Mouse (Mus musculus) ovary, postnatal 10 days (tissue): ENCODE data around the gene Usp15.

Experiments
- DNase-seq: peaks from one replicate; pipeline ENCODE4 v3.0.0; 2022; ENCODE audit warnings: low spot score

Gene Usp15

DNA sequence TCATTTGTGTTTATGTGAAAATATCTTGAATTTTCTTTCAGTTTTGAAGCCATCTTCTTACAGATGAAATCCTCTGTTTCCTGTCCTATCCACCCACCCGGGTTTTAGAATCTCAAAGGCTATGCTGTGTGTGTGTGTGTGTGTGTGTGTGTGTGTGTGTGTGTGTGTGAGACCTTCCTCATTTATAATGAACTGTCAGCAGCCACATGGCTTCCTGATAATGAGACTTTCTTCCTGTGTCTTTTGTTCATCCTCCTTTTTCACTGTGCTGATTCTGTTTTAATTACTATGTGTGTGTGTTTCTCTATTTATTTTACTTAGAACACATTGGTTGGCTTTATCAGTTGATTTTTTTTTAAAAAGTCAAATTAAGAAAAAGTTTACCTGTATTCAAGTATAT lies 95.5 kb downstream of the Usp15 start:
- no peak for DNase-seq

- no peak for DNase-seq
Measured at GRCm38 (mm10) chr10:123100584-123100983, 96.2 kb downstream of the Usp15 start.

DNA sequence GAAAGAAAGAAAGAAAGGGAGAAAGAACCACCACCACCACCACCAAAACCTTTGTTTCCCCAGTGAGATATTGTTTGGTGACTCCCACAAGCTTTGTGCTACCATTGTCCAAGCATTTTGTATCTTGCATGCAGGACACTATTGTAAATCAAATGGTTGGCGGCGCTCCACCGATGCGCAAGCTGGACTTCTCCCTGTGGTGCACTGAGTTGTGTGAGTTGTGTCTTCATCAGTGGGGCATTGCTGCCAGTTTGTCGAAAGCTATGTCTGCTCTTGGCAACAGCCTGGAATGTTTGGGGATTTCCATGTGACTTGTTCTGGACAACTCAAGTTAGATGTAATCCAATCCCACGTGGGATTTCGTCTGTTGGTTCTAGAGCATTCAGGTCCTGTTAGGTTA lies 102.3 kb downstream of the Usp15 start:
- DNase-seq, result no peak

GRCm38 (mm10) chr10:123092577-123092976 lies 104.2 kb downstream of the Usp15 start:
- DNase-seq, result no peak

- DNase-seq, result no peak
Measured at GRCm38 (mm10) chr10:123091737-123092136, 105.1 kb downstream of the Usp15 start.

DNA sequence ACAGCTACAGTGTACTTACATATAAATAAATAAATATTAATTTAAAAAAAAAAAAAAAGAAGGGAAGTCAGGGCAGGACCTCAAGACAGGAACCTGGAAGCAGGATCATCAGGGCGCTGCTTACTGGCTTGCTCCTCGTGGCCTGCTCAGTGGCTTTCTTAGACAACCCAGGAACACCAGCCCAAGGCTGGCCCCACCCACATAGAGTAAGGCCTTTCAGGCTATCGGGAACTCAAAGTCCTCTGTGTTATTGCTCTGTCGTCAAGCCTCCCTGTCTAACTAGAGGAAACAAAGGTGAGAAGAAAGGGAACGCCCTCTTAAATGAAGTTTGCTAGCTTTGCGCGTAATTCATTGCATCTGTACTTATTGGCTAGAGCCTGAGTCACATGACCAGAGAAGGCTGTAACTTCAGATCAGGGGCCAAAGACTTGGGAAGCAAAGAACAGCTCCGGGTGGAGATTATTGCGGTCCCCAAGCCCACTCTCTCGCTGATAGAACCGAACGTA lies 107.3 kb downstream of the Usp15 start:
- DNase-seq, result no peak

- DNase-seq, result no peak
Measured at GRCm38 (mm10) chr10:123086847-123087246, 109.9 kb downstream of the Usp15 start.

DNA sequence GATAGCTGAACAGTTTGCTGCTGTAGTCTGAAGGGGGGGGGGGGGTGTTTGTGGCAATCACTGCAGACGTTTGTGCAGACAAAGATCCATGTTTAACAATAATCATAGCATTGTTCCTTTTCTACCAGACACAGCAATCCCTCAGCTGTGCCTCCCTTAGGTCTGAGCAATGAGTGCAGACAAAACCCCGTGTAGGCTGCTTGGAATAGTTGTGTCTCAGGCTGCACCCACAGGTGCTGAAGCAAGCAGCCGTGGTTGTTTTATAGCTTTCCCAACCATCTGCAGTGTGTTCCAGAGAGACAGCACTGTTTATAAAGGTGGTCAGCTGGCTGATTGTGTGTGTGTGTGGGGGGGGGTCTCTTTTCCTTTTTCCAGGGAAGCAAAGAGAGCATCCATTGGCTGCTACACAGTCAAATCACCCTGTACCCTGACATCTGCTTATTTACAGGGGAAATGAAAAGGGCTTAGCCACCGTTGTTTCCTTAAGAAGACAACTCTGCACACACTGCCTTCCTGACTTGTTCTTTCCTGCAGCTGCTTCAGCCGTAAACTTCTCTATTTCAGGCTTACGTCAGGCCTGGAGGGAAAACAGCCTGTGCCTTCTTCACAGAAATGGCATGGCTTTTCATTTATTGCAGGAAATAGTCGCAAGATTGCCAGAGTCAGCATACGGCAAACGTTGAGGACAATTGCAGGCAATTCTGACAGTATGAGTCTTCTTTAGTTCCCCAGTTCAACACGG lies 111.7 kb downstream of the Usp15 start:
- no peak for DNase-seq

- no peak for DNase-seq
Measured at GRCm38 (mm10) chr10:123084307-123084706, 112.5 kb downstream of the Usp15 start.

DNA sequence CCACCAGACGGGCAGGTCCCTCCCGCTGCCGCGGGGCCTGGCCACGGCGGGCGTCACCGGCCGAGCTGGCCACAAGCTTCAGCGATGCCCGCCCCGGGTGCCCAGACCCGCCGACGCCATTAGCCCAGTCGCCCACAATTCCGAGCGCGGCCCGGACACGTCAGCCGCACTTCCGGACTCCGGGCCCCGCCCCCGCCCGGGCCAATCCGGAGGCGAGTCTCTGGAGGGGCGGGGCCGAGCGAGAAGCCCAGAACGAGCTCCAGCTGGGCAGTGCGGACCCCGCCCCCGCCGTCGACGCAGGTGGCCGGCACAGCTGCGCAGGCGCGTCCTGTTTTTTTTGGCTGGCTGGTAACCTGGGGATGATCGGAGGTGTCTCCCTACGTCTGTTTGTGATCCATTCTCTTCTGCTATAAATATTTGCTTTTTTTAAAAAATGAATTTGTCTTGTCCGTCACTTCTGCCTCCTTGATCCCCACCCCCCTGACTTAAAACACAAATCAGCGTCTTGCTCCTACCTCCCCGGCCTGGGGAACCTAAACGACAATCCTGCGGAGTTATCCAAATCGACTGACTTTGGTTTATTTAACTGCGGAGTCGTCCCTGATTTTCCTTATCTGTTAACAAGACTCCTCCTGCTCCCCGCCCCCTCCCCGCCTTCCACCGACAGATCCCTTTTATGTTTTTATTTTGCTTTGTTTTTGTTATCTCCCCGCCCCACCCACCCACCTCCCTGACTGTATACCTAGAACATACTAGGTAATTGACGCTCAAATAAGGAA lies 120.4 kb downstream of the Usp15 start, which contains the start of gene Mon2:
TSS of gene Mon2 (minus strand) at position 261 of the 779 bp plus-strand sequence.
- peak; percentile 79 for DNase-seq

DNA sequence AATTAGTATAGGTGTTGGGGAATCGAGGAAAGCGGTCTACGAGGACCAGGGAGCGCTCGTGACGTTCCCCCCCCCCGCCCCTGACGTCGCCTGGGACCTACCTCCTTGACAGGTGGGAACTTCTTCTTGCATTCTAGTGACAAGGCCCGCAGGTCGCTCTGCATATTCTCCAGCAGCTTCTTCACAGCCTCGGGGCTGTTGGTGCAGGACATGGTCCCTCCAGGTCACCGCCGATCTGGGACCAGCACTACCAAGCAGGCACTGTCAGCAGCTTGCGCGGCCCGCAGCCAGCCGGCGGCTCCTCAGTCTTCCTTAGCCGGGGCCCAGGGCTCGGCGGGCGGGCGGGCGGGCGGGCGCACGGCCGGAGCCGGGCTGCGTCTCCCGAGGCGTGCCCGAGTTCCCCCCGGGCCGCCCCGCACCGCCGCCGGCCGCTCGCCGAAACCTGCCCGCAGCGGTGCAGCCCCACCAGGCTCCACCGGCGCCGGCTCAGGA lies 121.0 kb downstream of the Usp15 start:
- no peak for DNase-seq

GRCm38 (mm10) chr10:123071997-123072396 lies 124.8 kb downstream of the Usp15 start:
- no peak for DNase-seq

GRCm38 (mm10) chr10:123063021-123063420 lies 133.8 kb downstream of the Usp15 start:
- no peak for DNase-seq

DNA sequence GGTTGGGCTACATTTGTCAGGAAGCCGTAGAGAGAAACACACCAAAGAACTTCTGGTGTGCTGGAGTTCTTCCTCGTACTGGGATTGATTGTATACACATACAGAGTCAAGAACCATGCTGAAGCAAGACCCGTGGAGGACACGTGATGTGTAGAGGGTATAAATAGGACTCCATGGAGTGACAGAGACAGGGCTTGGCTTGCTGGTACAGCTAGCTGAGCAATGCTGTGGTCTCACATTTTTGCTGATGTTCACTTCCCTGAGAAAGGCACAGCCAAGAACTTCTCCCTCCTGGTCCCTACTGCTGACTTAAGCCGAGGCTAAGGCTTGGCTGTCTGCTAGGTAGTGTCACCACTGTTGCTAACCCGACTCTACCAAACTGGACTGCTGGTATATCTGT lies 136.0 kb downstream of the Usp15 start:
- DNase-seq, result no peak

DNA sequence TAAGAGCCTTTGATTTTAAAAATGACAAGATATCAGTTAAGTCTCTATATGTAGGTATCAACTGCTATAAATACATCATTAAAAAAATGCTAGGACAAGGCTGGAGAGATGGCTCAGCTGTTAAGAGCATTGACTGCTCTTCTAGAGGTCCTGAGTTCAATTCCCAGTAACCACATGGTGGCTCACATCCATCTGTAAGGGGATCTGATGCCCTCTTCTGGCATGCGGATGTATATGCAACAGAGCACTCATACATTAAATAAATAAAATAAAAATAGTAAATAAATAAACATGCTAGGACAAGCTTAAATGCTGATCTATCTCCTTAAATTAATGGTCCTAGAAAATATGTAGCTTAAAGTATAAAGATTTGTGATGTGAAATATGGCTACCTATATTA lies 139.7 kb downstream of the Usp15 start:
- DNase-seq, result no peak

DNA sequence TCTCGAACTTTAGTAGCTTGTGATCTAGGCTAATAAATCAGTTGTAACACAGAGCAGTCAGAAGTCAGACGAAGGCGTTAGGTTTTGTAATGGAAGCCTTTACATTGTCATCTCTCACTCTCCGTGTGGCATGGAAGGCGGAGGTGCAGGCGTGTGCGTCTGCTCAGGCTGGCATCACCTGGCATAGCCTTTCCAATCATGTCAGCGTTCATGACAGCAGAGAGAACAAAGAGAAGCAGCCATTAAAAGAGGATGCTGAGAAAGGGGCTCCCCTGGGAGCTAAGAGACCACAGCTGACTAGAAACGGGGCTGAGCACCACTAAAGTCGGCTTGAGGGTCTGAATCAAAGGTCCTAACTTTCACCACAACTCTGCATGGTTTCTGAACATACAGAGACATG lies 140.3 kb downstream of the Usp15 start:
- DNase-seq, result no peak

DNA sequence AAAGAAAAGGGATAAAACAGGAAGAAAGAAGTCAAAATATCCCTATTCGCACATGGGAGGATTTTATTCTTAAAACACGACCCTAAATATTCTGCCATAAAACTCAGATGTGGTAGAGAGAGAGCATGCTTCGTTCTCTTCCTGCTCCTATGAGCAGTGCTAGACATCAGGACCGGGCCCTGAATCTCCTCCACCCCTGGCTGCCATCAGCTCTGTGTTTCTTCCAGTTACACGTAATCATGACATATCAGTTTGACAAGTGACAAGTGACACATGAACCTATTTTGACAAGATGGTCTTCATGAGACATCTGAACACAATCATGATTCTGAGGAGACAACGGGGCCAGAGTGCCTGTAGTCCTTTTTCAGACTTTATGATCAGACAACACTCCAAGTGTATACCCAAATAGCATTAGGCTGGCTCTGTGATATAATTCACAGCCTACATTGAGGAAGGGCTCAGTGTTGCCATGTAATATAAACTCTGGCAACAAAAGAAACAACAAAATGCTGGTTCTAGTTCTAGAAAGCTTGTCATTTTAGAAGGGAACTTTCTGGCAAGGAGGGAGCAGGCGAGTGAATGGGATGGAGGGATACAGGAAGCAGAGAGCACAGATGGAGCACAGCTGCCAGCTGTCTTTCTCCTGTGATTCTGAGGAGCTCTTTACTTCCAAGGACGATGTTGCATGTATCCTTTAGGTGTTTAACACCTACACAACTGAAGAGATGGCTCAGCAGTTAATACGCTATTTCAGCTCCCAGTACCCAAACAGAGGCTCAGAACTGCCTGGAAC lies 141.4 kb downstream of the Usp15 start:
- no peak for DNase-seq
